Mouse (Mus musculus) heart, postnatal 25 days (tissue): ENCODE results near the gene Vdac1. TPM values are rescaled to one million over a fixed set of nuclear protein-coding genes. Genes with fewer than 3 reads are reported as not detected.

Experiments used
- DNase-seq: peaks from one replicate; pipeline ENCODE4 v3.0.0; 2022; ENCODE audit warnings: low spot score
- intact Hi-C: fragments of 180-260 bp; cut with DNase I; formaldehyde crosslinking; loops from one replicate; pipeline ENCODE4 v1.15.1; 2025
- total RNA-seq, 2 experiments: library from RNA; stranded (reverse); gene quantifications; 2 replicates each; pipeline ENCODE4 v1.2.3; 2021

The Vdac1 gene
- total RNA-seq, 2 experiments from 2014 or later, result 1,015 to 1,076 TPM

DNA sequence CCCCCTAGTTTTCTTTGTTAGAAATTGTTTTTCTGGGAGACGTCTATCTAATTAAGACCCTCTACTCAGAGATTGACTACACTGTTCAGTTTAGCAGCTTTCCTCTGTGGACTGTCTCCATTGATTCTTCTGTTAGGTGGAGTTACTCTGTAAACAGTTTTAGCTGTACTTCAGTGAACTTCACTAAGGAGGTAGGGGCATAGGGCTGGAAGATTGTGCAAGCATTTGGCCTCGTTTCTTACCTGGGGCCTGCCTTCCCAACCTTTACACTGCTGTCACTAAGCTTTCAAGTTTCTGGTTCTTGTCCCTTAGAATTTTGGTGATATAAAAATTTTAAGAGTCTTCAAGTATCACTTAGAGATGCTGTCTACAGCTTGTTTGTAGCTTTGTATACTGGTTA, 40.8 kb downstream of the Vdac1 start:
- no peak for DNase-seq
- intact Hi-C loops, result no loop called here

DNA sequence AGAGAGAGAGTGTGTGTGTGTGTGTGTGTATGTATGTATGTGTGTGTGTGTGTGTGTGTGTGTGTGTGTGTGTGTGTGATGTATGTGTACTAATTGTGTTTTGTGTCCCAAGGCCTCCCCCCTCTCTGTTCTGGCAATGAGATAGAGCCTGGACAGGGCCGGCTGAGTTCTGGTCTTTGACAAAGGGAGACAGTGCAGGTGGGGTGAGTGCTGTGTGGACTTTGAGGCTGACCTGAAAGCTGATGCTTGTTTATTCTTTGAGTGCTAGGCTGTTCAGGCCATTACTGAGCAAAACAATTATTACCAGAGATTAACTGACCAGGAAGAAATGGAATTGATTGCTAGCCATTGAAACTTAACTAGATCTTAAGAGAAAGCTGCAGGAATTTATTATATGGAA, 41.9 kb downstream of the Vdac1 start:
- DNase-seq, result no peak
- intact Hi-C loops, result no loop called here

DNA sequence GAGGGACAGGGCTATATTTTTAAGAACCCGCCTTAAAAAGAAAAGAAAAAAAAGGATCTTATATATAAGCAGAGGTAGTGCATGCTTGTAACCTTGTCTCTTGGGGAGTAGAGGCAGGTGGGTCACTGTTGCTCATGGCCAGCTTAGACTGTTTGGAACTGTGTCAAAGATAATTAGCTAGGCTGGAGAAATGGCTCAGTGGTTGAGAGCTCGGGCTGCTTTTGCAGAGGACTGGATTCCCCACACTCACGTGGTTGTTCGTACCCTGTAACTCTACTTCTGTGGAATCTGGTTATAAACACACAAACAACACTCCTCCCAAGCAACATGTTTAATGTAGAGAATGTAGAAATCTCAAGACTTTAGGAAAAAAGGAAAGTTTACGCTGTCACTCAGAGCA, 43.5 kb downstream of the Vdac1 start:
- intact Hi-C loops, result no loop called here
- DNase-seq, result no peak

DNA sequence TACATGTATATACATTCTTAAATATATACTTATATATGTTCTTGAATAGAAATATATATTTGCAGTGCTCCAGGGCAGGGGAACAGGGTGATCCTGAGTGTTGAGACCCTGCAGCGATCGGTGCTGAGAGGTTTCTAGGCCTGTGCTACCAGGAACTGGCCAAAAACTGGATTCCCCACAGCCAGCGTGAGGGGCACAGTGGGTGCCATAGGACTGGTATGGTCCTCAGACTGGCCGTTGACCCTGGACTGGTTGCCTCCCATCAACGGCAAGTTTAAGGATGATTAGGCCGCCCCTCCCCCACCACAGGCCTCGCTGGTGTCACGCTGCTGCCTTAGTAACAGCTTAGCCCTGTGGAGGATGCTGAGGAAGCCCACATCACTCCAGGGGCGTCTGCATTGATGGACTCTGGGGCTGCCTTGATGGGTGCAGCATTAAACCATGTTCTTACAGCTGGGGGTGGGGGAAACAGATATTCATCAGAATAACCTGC, 44.6 kb downstream of the Vdac1 start:
- no peak for DNase-seq
- intact Hi-C loops, result no loop called here

DNA sequence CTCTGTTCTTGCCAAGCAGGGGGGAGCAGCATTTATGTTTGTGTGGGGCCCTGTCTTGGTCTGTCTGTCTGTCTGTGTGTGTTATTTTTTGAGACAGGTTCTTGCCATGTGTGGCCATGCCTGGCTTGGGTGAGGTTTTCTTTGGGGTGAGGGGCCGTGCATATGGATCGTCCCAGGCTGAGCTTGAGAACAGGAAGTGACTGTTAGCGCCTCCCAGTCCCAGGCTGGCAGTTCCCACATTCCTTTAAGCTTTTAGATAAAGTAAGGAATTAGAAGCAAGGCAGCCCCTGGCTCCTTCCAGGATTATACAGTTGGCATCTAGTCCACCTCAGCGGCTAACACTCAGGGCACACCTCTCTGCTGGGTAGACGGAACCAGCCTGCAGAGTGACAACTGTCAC, 48.7 kb downstream of the Vdac1 start:
- no peak for DNase-seq
- intact Hi-C loops, result no loop called here

DNA sequence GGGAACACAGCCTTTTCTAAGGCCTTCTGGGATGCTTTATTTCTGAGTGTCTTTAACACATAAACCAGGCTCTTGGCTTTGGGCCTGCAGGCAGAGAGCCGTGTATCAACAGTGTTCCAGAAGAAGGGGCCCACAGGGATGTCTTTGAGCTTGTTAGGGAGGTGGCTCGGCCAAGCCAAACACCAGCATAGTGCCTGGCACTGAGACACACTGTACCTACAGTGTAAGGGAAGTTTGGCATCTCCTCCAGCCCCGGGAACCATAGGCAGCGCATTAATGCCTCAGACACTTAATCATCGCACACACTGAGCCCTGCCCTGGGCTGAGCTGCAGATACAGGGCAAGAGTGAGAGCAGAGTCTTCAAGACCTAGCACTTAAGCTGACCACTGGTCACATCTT, 57.7 kb downstream of the Vdac1 start:
- intact Hi-C loops, result no loop called here
- no peak for DNase-seq

DNA sequence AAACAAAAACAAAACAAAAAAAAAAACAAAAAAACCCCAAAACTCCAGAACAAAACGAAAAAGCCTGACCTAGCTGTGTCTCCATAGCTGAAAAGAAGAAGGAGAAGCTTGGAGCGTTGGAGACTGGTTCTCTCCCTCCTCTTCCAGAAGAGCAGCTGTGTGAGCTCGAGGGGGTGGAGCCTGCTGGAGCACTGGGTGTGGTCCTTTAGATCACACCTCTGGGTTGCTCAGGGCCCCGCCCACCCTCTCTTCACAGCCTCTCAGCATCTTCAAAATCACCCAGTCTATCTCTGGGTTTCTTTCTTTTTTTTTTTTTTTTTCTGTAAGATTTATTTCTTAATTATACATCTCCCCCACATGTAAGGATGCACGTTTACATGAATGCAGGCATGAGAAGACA, 58.6 kb downstream of the Vdac1 start:
- intact Hi-C loops, result no loop called here
- no peak for DNase-seq

DNA sequence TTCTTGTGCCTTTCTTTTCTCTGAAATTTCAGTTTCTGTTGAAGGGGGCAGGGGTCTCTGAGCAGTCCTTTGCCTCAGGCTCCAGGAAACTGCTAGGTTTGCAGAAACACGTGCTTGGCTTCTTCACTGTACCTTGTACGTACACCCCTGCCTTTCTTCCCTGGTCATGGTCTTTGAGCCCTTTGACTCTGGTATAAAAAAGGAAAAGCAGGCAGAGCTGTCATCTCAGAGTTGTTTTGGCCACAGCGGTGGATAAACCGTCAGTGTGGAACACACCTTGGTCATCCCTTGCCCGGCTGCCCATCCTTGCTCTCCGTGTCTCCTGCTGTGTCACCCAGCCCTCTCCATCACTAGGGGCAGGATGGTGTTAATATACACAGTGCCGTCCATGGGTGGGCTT, 59.2 kb downstream of the Vdac1 start:
- DNase-seq, result no peak
- intact Hi-C loops, result loop anchor here (2.0 to 5.0 kb wide), 3 partner anchors 342 to 835 kb away; partner anchors contain the start of gene Fstl4

DNA sequence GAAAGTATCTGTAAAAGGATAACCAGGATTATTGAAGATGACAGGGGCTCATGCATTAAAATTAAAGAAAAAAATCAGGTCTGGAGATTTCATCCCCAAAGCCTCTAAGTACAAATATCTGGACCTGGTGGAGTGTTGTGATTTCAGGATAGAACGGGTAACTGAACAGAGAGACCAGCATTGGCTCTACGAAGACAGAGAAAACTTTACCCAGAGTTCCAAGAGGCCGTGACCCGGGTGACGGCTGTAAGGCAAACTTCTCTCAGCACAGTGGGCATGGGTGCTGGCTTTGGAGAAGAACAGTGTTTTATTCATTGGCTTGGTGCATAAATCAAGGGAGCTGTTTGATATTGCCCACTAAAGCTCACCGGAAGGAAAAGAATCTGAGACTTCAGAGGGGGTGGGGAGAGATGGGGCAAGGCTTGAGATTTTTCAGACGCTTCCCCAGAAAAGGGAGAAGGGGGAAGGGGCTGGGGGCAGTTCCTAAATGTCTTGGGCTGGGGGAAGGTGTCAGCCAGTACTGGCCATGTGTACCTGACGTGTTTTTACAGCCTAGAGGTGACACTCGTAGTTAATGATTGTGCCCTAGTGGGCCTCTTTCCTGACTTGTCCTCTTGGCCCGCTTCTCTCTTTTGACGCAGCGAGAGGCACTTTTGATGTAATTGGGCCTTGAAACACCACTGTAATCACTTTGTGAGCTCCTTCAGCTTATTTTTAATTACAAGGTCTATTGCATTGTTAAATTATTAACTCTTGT, 59.8 kb downstream of the Vdac1 start:
- DNase-seq, result no peak
- intact Hi-C loops, result loop anchor here (1.0 to 5.0 kb wide), 4 partner anchors 342 to 834 kb away; partner anchors contain the start of gene Fstl4

DNA sequence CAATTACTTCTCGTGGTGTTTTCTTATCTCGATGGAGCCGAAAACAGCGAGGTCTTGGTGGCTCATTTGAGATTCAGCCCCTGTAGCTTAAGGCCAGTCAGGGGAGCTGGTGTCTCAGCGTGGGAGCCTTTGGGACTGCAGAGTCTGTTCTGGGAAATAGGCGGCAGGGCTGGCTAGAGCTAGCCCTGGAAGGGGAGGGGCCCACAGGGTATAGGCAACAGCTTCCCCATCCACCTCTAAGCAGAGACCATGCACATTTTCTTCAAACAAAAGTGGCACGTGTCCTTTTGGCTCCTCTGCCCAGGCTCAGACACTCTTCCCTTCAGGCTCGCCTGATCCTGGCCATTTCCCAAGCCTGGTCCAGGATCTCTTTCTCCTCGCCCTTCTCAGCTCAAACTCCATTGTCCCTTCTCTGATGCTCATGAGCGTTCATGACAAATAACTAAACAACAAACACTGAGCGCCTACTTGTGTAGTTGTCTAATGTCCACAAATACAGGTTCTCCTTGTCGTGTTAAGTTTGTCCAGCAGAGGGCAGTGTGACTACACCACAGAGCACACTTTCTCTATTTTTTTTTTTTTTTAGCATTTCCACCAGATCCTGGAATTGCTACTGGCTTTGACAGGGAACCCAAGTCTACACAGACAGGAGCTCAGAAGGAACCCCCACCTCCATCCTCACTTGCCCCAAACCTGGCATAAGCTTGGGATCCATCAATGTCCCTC, 60.6 kb downstream of the Vdac1 start:
- no peak for DNase-seq
- intact Hi-C loops, result loop anchor here (1.0 to 5.0 kb wide), 4 partner anchors 341 to 834 kb away; partner anchors contain the start of gene Fstl4

DNA sequence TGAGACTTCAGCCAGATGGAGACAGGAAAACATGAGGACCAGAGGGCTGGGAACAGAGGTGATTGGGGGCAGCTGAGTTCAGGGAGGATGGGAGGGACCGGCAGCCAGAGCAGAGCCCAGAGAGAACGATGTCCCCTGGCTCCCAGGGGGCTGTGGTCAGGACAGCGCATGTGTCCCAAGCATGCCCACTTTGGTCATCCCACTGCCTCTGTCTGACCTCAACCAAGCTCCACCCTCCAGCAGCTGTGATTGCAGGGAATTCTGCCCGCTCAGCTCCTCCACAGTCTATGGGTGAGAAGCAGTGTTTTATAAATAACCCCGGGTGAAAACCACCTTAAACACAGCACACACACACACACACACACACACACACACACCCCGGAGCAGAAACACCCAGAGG, 68.8 kb downstream of the Vdac1 start:
- intact Hi-C loops, result no loop called here

DNA sequence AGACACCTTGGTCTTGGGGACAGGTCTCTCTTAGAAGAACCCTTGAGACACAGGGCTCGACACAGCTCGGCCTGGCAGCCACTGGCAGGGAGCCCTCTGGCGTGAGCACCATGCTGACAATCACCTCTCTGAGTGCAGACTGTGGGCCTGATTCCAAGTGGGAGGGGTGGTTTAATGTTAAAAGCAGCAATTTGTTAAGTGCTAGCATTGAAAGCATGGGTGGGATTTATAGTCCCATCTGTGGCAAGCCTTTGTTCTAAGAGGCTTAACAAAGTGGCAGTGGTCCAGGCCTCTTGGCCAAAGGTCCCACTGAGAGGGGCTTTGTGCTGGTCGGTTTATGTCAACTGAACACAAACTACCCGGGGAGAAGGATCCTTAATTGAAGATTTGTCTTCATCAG, 70.9 kb downstream of the Vdac1 start:
- intact Hi-C loops, result no loop called here
- DNase-seq, result no peak

More for the DNA sequence above, 68.8 kb downstream of the Vdac1 start:
- DNase-seq, result no peak

DNA sequence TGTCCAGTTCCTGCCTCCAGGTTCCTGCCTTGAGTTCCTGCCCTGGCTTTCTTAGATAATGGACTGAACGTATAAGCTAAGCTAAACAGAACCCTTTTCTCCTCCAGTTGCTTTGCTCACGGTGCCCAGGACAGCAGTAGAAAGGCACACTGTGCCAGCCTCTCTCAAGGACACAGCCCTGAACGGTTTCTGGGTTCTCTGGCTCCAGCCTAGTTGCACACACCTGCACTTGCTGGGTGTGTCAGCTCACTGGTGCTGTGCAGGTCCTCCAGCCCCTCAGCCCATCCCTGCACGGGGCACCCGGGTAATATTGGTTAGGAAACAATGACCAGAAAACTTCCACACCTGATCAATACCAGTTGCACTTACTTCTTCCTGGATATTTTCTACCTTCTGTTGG, 71.5 kb downstream of the Vdac1 start:
- DNase-seq, result no peak
- intact Hi-C loops, result no loop called here

DNA sequence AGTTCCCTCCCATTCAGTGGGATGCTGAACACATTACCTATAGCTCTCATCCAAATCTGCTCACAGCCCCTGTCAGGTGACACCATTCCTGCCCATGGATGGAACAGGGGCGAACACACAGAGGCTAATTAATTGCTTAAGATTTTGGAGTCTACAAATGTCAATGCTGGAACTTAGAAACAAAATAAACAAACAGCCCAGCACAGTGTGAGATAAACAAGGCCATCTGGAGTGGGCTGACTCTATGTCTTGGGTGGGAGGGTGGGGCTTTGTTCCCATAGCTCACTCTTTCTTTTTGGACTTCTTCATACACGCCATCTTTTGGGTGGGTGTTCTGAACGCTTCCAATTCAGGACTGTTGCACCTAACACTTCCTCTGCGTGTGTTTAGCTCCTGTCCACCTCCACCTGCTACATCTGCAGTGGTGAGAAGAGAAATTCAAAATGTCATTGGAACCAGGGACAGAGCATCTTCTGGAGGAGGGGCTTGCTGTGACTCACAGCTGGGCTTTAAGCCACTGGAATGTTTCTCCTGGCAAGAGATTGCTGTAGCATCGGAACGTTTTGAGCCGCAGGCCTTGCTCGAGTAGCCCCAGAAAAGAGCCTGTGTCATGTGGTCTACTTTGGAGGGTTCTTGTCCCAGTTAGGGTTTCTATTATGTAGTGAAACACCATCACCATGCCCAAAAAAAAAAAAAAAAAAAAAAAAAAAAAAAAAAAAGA, 72.6 kb downstream of the Vdac1 start:
- DNase-seq, result no peak
- intact Hi-C loops, result no loop called here

DNA sequence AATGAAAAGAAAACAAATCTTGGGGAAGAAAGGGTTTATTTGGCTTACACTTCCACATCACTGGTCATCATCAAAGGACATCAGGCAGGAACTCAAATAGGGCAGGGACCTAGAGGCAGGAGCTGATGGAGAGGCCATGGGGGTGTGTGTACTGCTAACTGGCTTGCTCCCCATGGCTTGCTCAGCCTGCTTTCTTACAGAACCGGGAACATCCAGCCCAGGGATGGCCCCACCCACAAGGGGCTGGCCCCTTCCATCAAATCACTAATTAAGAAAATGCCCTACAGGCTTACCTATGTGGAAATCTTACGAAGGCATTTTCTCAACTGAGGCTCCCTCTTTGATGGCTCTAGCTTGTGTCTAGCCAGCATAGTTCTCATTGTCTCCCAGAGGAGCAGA, 73.1 kb downstream of the Vdac1 start:
- intact Hi-C loops, result no loop called here
- no peak for DNase-seq

DNA sequence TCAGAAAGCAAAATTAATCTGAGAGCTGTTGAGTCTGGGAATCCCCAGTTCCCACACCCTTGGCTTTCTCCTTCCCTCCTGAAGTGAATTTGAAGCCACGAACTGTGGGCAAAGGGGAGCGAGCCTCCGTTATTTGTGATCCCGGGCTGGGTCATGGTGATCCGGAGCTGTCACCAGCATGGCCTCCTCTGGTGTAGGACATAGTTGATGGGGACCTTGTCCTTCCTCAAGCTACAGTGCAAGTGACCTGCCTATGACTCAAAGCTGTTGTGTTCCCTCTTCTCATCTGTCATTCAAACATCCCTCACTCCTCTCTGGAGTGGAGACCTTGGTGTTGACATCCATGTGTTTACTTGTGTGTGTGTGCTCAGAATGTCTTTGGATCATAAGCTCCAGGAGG, 74.8 kb downstream of the Vdac1 start:
- no peak for DNase-seq
- intact Hi-C loops, result no loop called here

DNA sequence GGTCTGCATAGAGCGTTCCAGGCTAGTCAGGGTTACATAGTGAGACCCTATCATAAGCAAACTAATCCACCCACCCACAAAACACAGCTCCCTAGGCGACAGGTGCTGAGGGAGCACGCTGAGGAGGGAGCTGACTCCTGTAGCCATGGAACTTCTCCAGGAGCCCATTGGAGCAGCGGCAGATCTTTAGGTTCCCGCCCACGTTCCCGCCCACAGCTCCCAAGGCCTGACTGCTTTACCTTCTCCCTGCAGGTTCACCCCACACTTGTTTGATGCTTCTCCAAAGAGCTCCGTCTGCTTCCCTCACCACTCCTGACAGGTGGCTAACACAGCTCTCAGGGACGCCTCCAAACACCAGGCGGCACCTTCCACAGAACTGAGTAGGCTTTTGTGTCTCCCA, 76.5 kb downstream of the Vdac1 start:
- intact Hi-C loops, result no loop called here
- DNase-seq, result no peak
